ENCODE assay signal across 25 mouse cellular contexts in genomic region chr8:124042201-124042600, GRCm38 (mm10). TPM values are rescaled to one million over a fixed set of nuclear protein-coding genes. Genes with fewer than 3 reads are reported as not detected.
DNase-seq lines count a peak whose midpoint lies in the region; ATAC-seq and TF ChIP-seq lines count a peak whose summit lies in the region.
"Had no signal": no experiment of that assay in that cellular context is flagged by ENCODE, and none has a peak within 500 bp of the region (broad histone marks: within the 10 kb centered on the region; RNA-seq: fewer than 3 reads in every experiment).

No protein-coding gene starts in this region.

- no peak overlapping the region for H3K27ac ChIP-seq in heart, embryonic 11.5 days (ENCODE audit: low read depth, low read length)
- no peak overlapping the region for H3K27ac ChIP-seq in kidney, postnatal 0 days
- H3K27ac ChIP-seq: embryonic facial prominence, embryonic 15.5 days; forebrain, embryonic 10.5 days; forebrain, embryonic 15.5 days had no signal

- peak; percentile 69 for DNase-seq in heart, adult 11 months
- DNase-seq in kidney, postnatal 0 days (ENCODE audit: low spot score): no peak
- no peak for DNase-seq in kidney, postnatal 25 days
- peak; percentile 32 for DNase-seq in retina, postnatal 1 day
- DNase-seq in retina, embryonic 14.5 days (ENCODE audit: low spot score): no peak
- DNase-seq in adrenal gland, postnatal 14 days: no peak
- DNase-seq: adrenal gland, adult 2 months; adrenal gland, postnatal 36 days; B cell, adult 2 months; cerebellum, adult 11 months; cerebellum, adult 8-10 months; cerebellum, postnatal 14 days; embryo, embryonic 11 days; gastrocnemius, postnatal 36 days; heart, adult 18-20 months; heart, postnatal 36 days had no signal

- no peak overlapping the region for H3K4me2 ChIP-seq in heart, embryonic 11.5 days
- no peak overlapping the region for H3K4me2 ChIP-seq in kidney, postnatal 0 days (ENCODE audit: low read length)
- H3K4me2 ChIP-seq: embryonic facial prominence, embryonic 15.5 days; forebrain, embryonic 15.5 days; heart, embryonic 12.5 days had no signal

- 97% methylated on average over 1 of the region's 1 CpGs for WGBS in heart, embryonic 11.5 days (ENCODE audit: insufficient replicate concordance)
- WGBS in kidney, postnatal 0 days: 77% methylated on average over 1 of the region's 1 CpGs

- no peaks in the 10 kb centered on the region for H3K27me3 ChIP-seq in heart, embryonic 11.5 days (ENCODE audit: control insufficient read depth, insufficient read depth, low read length)
- H3K27me3 ChIP-seq in kidney, postnatal 0 days (ENCODE audit: insufficient read depth, low read length): no peaks in the 10 kb centered on the region
- H3K27me3 ChIP-seq: embryonic facial prominence, embryonic 15.5 days; forebrain, embryonic 15.5 days; heart, embryonic 12.5 days had no signal

- H3K4me3 ChIP-seq in heart, embryonic 11.5 days (ENCODE audit: low read depth, low read length): no peak overlapping the region
- H3K4me3 ChIP-seq in kidney, postnatal 0 days (replicated peaks; ENCODE audit: low read depth, low read length): no peak overlapping the region
- H3K4me3 ChIP-seq: embryonic facial prominence, embryonic 15.5 days; erythroblast, embryonic 14.5 days; forebrain, embryonic 10.5 days; forebrain, embryonic 15.5 days; heart, embryonic 12.5 days had no signal

- ATAC-seq in heart, embryonic 11.5 days (replicated peaks; ENCODE audit: insufficient number of reproducible peaks, low FRiP score, low TSS enrichment): no peak
- ATAC-seq in kidney, postnatal 0 days (replicated peaks; ENCODE audit: low FRiP score, low read depth): no peak
- ATAC-seq: CD4-positive, CD25-positive, alpha-beta regulatory T cell, adult 4 months; forebrain, embryonic 15.5 days; hindbrain, embryonic 16.5 days had no signal

- no peaks in the 10 kb centered on the region for H3K9me3 ChIP-seq in heart, embryonic 11.5 days (replicated peaks; ENCODE audit: control insufficient read depth, low read length)
- H3K9me3 ChIP-seq in kidney, postnatal 0 days (replicated peaks; ENCODE audit: low read length): no peaks in the 10 kb centered on the region
- H3K9me3 ChIP-seq: embryonic facial prominence, embryonic 15.5 days; forebrain, embryonic 10.5 days; forebrain, embryonic 15.5 days; G1E; heart, embryonic 12.5 days had no signal

- H3K4me1 ChIP-seq in heart, embryonic 11.5 days (ENCODE audit: control insufficient read depth, insufficient read depth, low read length): no peaks in the 10 kb centered on the region
- H3K4me1 ChIP-seq in kidney, postnatal 0 days (replicated peaks; ENCODE audit: insufficient read depth, low read length): no peaks in the 10 kb centered on the region
- H3K4me1 ChIP-seq: embryonic facial prominence, embryonic 15.5 days; forebrain, embryonic 10.5 days; forebrain, embryonic 15.5 days; heart, embryonic 12.5 days had no signal

- H3K9ac ChIP-seq in heart, embryonic 11.5 days (ENCODE audit: low read depth, low read length): no peak overlapping the region
- no peak overlapping the region for H3K9ac ChIP-seq in kidney, postnatal 0 days (ENCODE audit: low read depth, low read length)
- H3K9ac ChIP-seq: embryonic facial prominence, embryonic 15.5 days; forebrain, embryonic 15.5 days; heart, embryonic 12.5 days had no signal

- peaks cover 22% of the 10 kb centered on the region for H3K36me3 ChIP-seq in heart, embryonic 11.5 days (ENCODE audit: control insufficient read depth, insufficient read depth, low read length)
- H3K36me3 ChIP-seq in kidney, postnatal 0 days (ENCODE audit: insufficient read depth, low read length): peaks cover 49% of the 10 kb centered on the region

- peak; percentile 15; the same call in 1 of the 2 replicates for TF ChIP-seq CTCF in kidney, postnatal 0 days (IDR thresholded peaks at IDR 0.05; ENCODE audit: low read depth)

RNA-seq across cellular contexts. Expression of gene Urb2, which starts 20.9 kb away (rescaled TPM):
- polyA plus RNA-seq in heart, embryonic 11.5 days (2014; fragmentation: Nextera tagmentation; extraction: Ambion mirVana): 6.0 and 6.5 TPM in 2 replicates
- 2.0 and 2.2 TPM in 2 replicates for polyA plus RNA-seq in kidney, postnatal 0 days (2015; fragmentation: Nextera tagmentation; extraction: Ambion mirVana)
- 12.5 and 13.7 TPM in 2 replicates for total RNA-seq in adrenal gland, postnatal 14 days (2021)

RNA-seq across cellular contexts. Expression of gene Taf5l, which starts 21.0 kb away (rescaled TPM):
- polyA plus RNA-seq in heart, embryonic 11.5 days (2014; fragmentation: Nextera tagmentation; extraction: Ambion mirVana): 31.2 and 32.0 TPM in 2 replicates
- 30.0 and 32.5 TPM in 2 replicates for polyA plus RNA-seq in kidney, postnatal 0 days (2015; fragmentation: Nextera tagmentation; extraction: Ambion mirVana)
- 25.4 and 27.7 TPM in 2 replicates for total RNA-seq in adrenal gland, postnatal 14 days (2021)

RNA-seq across cellular contexts. Expression of gene Abcb10, which starts 59.3 kb away (rescaled TPM):
- polyA plus RNA-seq in heart, embryonic 11.5 days (2014; fragmentation: Nextera tagmentation; extraction: Ambion mirVana): 36.2 and 38.4 TPM in 2 replicates
- 14.4 and 15.5 TPM in 2 replicates for polyA plus RNA-seq in kidney, postnatal 0 days (2015; fragmentation: Nextera tagmentation; extraction: Ambion mirVana)
- 19.4 and 19.6 TPM in 2 replicates for total RNA-seq in adrenal gland, postnatal 14 days (2021)

Comparison
In these comparisons a context has a peak if more than half of its experiments do, and no peak if none do; other contexts are left out.
1. DNase-seq: peak in heart, adult 11 months (single experiment) and retina, postnatal 1 day (single experiment); none in kidney, postnatal 0 days (single experiment), kidney, postnatal 25 days (0 of 2), retina, embryonic 14.5 days (single experiment) and adrenal gland, postnatal 14 days (single experiment).